Mouse (Mus musculus) ovary, adult 18-20 months (tissue): ENCODE data around the gene Kdm4d.
"Not testable (repeated sequence)": the region's sequence is repeated elsewhere in the genome, so short reads cannot be mapped to it uniquely, and the experiment has no call there.

Experiments
- DNase-seq: peaks from one replicate; pipeline ENCODE4 v3.0.0; 2022; ENCODE audit warnings: low spot score, mixed read lengths

Kdm4d gene

GRCm38 (mm10) chr9:14451120-14451519 lies 49.2 kb downstream of the Kdm4d start:
- not testable (repeated sequence) for DNase-seq

DNA sequence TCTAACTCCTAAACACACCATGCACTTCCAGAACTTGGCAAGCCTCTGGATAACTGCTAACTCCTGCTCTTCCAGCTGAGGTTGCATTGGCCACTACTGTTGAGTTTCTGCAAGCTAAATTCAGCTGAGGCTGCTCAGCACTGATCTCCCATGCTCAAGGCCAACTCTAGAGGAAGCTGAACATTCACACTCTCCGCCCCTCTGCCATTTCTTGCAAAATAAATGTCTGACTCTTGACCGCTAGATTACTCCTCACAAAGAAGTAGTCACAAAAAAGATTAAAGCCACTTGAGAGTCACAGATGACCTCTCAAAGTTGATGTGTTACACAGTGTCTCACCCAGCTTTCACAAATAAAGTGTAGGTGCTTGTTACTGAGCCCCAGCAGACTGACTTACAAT lies 53.2 kb downstream of the Kdm4d start:
- not testable (repeated sequence) for DNase-seq

GRCm38 (mm10) chr9:14440347-14440746 lies 59.9 kb downstream of the Kdm4d start:
- DNase-seq = no peak

DNA sequence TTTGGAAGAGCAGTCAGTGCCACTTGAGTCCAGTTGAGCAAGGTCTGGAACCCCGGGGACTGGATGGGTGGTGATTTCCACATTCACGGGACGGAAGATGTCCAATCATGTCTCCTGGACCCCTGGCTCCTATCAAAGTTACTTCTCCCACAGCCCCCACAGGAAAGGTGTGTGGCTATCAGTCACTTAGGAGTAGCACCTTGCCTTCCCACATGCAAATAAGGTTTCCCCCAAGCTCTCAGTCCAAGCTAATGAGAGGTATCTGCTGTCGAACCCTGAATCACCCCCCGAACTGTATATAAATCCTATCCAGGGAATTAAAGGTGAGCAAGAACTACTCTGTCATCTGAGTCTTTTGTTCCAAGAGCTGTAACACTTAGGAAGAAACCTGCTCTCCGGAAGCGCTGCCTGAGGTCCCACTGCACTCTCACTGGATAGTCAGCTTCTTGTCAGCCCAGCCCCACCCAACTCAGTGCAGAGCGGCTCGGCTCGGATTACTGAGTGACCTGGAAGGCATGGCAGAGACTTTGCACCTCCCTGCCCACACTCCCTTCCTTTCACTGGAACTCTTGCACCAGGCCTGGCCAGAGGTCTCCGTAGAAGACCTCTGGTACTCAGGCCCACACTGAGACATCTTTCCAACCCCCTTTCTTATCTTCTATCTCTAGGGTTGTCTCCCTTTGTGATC lies 66.9 kb downstream of the Kdm4d start:
- no peak for DNase-seq
